Mouse (Mus musculus) erythroblast, embryonic 14.5 days (primary cell): ENCODE data around the gene Fignl2. TPM values are rescaled to one million over a fixed set of nuclear protein-coding genes. Genes with fewer than 3 reads are reported as not detected.

ENCODE experiments used
- H3K27me3 ChIP-seq: 2 replicates; pipeline ENCODE4 v1.6.1; 2012; ENCODE audit warnings: inconsistent platforms; ENCODE audit not compliant: control insufficient read depth
- H3K36me3 ChIP-seq: 2 replicates; pipeline ENCODE4 v1.6.1; 2012; ENCODE audit warnings: mild to moderate bottlenecking, inconsistent platforms; ENCODE audit not compliant: control insufficient read depth
- H3K4me1 ChIP-seq: 2 replicates; pipeline ENCODE4 v1.6.1; 2012; ENCODE audit warnings: inconsistent platforms; ENCODE audit not compliant: control insufficient read depth
- H3K4me3 ChIP-seq: replicated peaks from 2 replicates; pipeline ENCODE3; 2012; ENCODE audit warnings: moderate library complexity, mild to moderate bottlenecking, inconsistent platforms
- H3K9me3 ChIP-seq: 2 replicates; pipeline ENCODE4 v1.6.1; 2012; ENCODE audit warnings: low read length, inconsistent platforms, mixed read lengths; ENCODE audit not compliant: control insufficient read depth
- GATA1 ChIP-seq: IDR thresholded peaks from 2 replicates; pipeline ENCODE4 v1.6.1; 2012; ENCODE audit warnings: low read length, inconsistent platforms, mixed read lengths
- TAL1 ChIP-seq: IDR thresholded peaks from 3 replicates; pipeline ENCODE4 v1.6.1; 2012; ENCODE audit warnings: low read length, inconsistent platforms, mixed read lengths
- polyA plus RNA-seq: library from polyadenylated mRNA; stranded (reverse); fragments of >175 nt; gene quantifications from 2 replicates; pipeline ENCODE4 v1.2.3, GENCODE M21; 2012

The Fignl2 gene
- polyA plus RNA-seq, 1 experiment: not detected

DNA sequence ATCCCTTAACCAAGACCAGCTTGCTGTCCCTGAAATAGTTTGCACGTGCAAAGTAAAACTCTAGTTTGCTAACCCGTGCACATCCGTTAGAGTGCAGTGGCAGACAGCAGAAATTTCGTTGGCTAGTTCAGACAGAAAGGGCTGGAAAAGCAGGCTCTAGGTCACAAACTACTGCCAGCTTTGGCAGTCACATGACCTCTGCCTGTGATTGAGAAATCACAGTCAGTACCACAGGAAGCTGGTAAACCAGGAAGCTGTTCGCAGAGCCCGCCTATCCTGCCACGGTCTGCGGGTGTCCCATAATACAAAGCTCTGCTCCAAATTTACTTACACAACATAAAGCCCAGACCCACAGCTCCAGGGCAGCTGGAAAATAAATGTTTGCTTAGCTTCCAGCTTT lies 34.8 kb upstream of the Fignl2 start:
- H3K9me3 ChIP-seq: peaks cover 3% of the 10 kb centered on the region; the same call in 1 of the 2 replicates
- no peaks in the 10 kb centered on the region for H3K4me1 ChIP-seq
- H3K27me3 ChIP-seq: no peaks in the 10 kb centered on the region
- no peaks in the 10 kb centered on the region for H3K36me3 ChIP-seq
- no peak for TF ChIP-seq GATA1
- TF ChIP-seq TAL1: no peak
- no peak overlapping the region for H3K4me3 ChIP-seq

DNA sequence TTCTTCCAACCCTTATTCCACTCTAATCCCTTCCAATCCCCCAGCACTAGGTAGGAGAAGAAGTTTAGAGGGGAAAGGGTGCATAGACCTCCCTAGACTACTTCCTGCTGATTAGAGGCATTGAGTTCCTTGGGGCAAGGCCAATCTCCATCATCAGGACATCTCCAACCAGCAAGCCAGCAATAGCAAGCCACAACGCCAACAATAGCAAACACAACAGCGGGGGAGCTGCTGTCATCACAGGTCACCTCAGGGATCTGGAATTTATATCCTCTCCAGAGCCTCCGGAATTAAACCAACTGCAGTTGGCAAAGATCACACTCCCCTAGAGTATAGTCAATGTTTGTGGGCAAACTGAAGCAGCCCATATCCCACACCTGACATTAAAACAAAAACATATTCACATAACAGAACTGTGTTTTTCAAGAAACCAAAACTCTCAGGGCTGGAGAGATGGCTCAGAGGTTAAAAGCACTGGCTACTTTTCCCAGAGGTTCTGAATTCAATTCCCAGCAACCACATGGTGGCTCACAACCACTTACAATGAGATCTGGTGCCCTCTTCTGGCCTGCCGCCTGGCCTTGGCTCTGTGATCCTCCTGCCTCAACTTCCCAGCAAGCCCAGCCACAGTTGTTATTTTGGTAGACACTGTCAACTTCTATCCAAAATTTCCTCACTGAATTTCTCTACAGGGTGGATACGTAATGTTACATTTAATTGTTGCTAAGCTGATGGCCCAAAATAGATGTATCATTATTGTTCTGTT lies 29.7 kb upstream of the Fignl2 start:
- no peaks in the 10 kb centered on the region for H3K36me3 ChIP-seq
- no peak overlapping the region for H3K4me3 ChIP-seq
- TF ChIP-seq GATA1: no peak
- no peak for TF ChIP-seq TAL1
- H3K9me3 ChIP-seq: no peaks in the 10 kb centered on the region
- H3K27me3 ChIP-seq: no peaks in the 10 kb centered on the region
- H3K4me1 ChIP-seq: peaks cover 3% of the 10 kb centered on the region

DNA sequence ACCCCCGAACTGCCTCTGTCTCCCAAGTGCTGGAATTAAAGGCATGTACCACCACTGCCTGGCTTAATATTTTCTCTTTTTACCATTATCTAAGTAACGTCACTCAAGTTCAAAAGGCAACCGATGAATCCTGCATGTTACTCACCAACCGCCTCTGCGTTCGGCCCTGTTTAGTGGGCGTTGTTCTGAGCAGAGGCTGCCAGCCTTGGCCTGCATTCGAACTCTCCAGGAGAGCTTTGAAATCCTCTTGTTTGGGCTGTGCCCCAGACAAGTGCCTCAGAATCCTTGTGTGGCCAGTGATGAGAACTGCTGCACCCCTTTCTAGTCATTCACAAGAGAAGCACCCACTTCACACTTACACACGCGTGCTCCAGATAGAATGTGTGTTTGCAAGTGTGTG lies 27.6 kb upstream of the Fignl2 start:
- Histone ChIP-seq H3K27me3 (no peaks in the 10 kb centered on the region), H3K4me1 (peaks cover 3% of the 10 kb centered on the region), H3K4me3 (no peak overlapping the region), H3K9me3 (no peaks in the 10 kb centered on the region), H3K36me3 (no peaks in the 10 kb centered on the region)
- TF ChIP-seq TAL1: no peak
- no peak for TF ChIP-seq GATA1

DNA sequence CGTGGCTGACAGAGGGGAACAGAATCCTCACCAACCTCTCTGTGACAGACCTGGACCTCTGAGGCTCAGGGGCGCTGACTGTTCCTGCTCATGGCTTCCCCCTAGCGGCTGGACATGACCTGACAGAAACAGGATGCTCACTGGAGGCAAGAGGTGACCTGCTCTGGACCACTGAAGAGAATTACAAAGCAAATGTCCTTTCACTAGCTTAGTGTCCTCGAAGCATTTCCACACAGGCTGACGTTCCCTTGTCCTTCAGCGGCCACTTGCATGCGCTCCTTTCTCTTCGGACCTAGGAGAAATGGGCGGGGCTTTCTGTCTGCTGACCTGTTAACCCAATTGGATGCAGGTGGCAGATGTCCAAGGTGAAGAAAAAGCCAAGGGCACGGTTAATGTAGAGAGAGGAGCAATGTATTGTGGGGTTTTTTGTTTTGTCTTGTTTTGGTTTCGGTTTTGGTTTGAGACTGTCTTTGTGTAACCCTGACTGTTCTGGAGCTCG lies 27.2 kb upstream of the Fignl2 start:
- H3K4me3 ChIP-seq: no peak overlapping the region
- TF ChIP-seq GATA1 (no peak), TAL1 (no peak)
- no peaks in the 10 kb centered on the region for H3K9me3 ChIP-seq
- no peaks in the 10 kb centered on the region for H3K27me3 ChIP-seq
- peaks cover 3% of the 10 kb centered on the region for H3K4me1 ChIP-seq
- no peaks in the 10 kb centered on the region for H3K36me3 ChIP-seq

DNA sequence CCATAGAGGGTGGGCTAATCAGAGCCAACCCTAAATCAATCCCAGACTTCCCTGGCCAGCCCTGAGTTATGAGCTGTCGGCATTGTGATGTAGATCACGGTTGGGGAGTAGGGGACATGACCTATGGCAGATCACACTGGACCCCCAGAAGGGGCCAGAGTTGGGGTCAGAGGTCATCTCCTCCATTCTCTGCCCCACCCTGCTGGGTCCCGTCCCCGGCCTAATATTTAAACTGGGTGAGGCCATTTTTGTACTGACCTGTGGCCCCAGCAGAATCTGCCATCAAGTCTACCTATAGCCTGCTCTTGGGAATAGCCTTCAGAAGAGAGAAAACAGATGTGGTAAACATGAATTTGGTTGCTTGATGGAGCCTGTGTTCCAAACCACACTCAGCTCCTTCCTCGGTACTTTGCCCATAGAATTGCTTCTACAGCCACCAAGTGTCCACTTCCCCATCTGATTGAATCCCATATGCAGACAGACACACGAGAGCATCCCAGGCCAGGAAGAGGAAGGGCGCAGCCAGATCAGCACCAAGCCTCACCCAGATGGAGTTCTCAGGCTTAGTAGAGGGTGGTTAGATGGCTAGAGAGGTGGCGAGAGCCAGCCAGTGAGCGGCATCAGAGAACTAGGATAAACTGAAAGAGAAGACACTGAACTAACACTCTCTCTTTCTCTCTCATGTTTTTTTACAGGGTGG lies 25.4 kb upstream of the Fignl2 start:
- H3K4me1 ChIP-seq: peaks cover 3% of the 10 kb centered on the region
- peaks cover 2% of the 10 kb centered on the region for H3K27me3 ChIP-seq

DNA sequence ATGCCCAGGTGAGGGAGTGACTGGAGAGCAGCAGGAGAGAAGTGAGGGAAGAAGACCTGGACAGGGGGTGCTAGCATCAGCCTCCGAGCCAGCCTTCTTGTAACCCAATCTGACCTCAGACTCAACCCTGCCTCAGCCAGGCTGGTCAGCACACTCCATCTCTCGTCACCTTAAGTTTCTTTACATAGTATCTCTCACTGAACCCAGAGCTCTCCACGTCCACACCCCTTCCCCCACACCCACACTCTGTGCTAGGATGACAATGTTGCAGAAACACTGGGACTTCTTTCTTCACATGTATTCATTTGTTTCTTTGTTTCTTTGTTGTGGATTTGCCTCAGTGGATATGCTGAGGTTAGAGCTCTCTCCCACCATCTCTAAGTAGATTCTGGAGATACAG lies 22.6 kb upstream of the Fignl2 start:
- Histone ChIP-seq H3K9me3 (no peaks in the 10 kb centered on the region), H3K36me3 (no peaks in the 10 kb centered on the region), H3K4me3 (no peak overlapping the region), H3K4me1 (peaks cover 3% of the 10 kb centered on the region), H3K27me3 (peaks cover 11% of the 10 kb centered on the region)
- TF ChIP-seq GATA1 (no peak), TAL1 (no peak)

More for the DNA sequence above, 25.4 kb upstream of the Fignl2 start:
- no peak overlapping the region for H3K4me3 ChIP-seq
- no peak for TF ChIP-seq GATA1
- TF ChIP-seq TAL1: no peak
- H3K36me3 ChIP-seq: no peaks in the 10 kb centered on the region
- H3K9me3 ChIP-seq: no peaks in the 10 kb centered on the region

DNA sequence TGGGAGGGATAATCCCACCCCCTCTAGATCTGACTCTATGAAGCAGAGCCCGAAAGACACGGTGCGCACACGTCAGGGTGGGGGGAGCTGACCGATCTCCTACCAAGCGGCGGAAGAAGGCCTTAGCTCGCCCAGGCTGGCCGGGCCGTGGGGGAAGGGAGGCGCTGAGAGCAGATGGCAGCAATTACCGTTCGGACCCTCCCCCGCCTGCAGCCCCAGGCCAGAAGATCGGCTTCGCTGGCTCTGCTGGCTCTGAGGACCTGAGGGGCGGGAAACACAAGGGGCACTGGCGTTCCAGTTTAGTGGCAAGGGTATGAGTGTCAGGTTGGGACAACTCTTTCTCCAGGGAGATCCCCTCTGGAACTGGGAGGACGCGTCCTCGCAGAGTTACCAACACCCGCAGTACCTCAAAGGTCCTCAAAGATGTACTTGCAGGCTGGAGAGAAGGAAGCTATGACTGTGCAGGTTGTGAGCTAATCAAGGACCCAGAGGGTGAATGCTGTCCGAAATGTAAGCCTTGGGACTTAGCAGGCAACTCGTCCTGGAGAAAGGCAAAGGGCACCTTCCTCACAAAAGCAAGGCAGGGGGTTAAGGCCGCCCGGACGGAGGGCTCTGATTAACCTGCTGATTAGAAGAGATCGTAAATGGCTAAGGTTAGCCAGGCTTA lies 19.8 kb upstream of the Fignl2 start:
- Histone ChIP-seq H3K4me1 (no peaks in the 10 kb centered on the region), H3K4me3 (no peak overlapping the region), H3K36me3 (no peaks in the 10 kb centered on the region), H3K9me3 (no peaks in the 10 kb centered on the region), H3K27me3 (peaks cover 11% of the 10 kb centered on the region)
- TF ChIP-seq TAL1 (no peak), GATA1 (no peak)

DNA sequence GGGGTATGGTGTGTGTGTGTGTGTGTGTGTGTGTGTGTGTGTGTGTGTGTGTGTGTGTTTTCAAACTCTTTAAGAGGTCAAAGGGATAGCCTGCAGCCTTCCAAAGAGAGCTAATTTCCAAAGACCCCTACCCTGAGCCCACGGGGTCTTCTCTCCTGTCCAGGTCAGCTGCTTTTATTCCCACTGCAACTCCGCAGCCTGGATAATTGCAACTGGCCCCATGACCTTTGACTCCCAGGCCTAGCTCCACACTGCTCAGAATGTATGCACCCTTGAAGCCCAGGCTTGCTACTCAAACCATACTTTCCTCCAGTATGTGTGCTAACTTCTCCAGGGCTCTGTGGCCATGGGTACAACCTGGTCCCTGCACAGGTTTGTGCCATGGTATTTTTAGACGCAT lies 17.0 kb upstream of the Fignl2 start:
- Histone ChIP-seq H3K4me3 (no peak overlapping the region), H3K27me3 (peaks cover 14% of the 10 kb centered on the region), H3K36me3 (no peaks in the 10 kb centered on the region), H3K4me1 (no peaks in the 10 kb centered on the region), H3K9me3 (no peaks in the 10 kb centered on the region)
- TF ChIP-seq GATA1: no peak
- no peak for TF ChIP-seq TAL1

DNA sequence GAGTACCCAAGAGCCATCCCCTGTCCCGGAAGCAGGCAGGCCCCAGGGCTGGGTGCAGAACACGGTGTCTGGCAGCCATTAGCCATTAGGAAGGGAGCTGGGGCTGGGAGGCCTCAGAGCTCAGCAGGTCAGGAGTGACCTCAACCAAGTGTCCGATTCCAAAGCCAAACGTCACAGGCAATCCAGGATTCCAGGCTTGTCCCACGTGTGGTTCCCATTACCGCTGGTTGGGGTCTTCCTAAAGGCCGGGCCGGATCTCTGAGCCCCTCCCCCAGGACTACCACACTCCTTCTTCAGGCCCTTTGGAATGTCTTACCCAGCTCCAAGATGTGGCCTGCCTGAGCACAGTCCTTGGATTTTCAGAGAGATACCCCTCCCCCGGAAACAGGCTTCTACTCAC lies 16.6 kb upstream of the Fignl2 start:
- Histone ChIP-seq H3K27me3 (peaks cover 14% of the 10 kb centered on the region), H3K4me3 (no peak overlapping the region), H3K9me3 (no peaks in the 10 kb centered on the region), H3K36me3 (no peaks in the 10 kb centered on the region), H3K4me1 (no peaks in the 10 kb centered on the region)
- TF ChIP-seq GATA1 (no peak), TAL1 (no peak)
